Mouse (Mus musculus): ENCODE results near the gene Kif3b.
"Not testable (repeated sequence)": the region's sequence is repeated elsewhere in the genome, so short reads cannot be mapped to it uniquely, and the experiment has no call there.

The Kif3b gene

GRCm38 (mm10) chr2:153346221-153347182, 55.3 kb downstream of the Kif3b start:
- peak; percentile 46 to 69 for DNase-seq

- no peak for DNase-seq
Observed at GRCm38 (mm10) chr2:153347183-153347781, 56.1 kb downstream of the Kif3b start.

GRCm38 (mm10) chr2:153348100-153348831, 57.1 kb downstream of the Kif3b start:
- no peak for DNase-seq

GRCm38 (mm10) chr2:153350552-153351181, 59.5 kb downstream of the Kif3b start:
- no peak for DNase-seq

GRCm38 (mm10) chr2:153354648-153355047, 63.4 kb downstream of the Kif3b start:
- DNase-seq = no peak

- no peak for DNase-seq
Observed at GRCm38 (mm10) chr2:153356784-153357183, 65.6 kb downstream of the Kif3b start.

- no peak for DNase-seq
Observed at GRCm38 (mm10) chr2:153361101-153361710, 70.0 kb downstream of the Kif3b start.

- DNase-seq = not testable (repeated sequence)
Observed at GRCm38 (mm10) chr2:153364531-153364930, 73.3 kb downstream of the Kif3b start.

GRCm38 (mm10) chr2:153370871-153371270, 79.7 kb downstream of the Kif3b start:
- DNase-seq = no peak

- DNase-seq = no peak
Observed at GRCm38 (mm10) chr2:153375380-153375779, 84.2 kb downstream of the Kif3b start.

GRCm38 (mm10) chr2:153380479-153380878, 89.3 kb downstream of the Kif3b start:
- DNase-seq = no peak
